Mouse (Mus musculus) kidney, embryonic 15.5 days (tissue): ENCODE results near the gene Chrnb1. TPM values are rescaled to one million over a fixed set of nuclear protein-coding genes. Genes with fewer than 3 reads are reported as not detected.
A peak's percentile ranks its signal among the peaks of the same experiment; 100 is the strongest.

Experiments
- ATAC-seq: fragments of 200-750 bp; cut with Nextera tagmentation; replicated peaks from 2 replicates; pipeline ENCODE4 v1.8.0; 2017; ENCODE audit warnings: moderate TSS enrichment; ENCODE audit not compliant: low FRiP score
- H3K27ac ChIP-seq: fragments of 300-500 bp; sonication (generic); 2 replicates; pipeline ENCODE4 v1.5.1; 2015; ENCODE audit warnings: mild to moderate bottlenecking, inconsistent platforms
- H3K27me3 ChIP-seq: fragments of 300-500 bp; sonication (generic); 2 replicates; pipeline ENCODE4 v1.6.1; 2015; ENCODE audit warnings: inconsistent platforms
- H3K36me3 ChIP-seq: fragments of 300-500 bp; sonication (generic); 2 replicates; pipeline ENCODE4 v1.6.1; 2015; ENCODE audit warnings: inconsistent platforms
- H3K4me1 ChIP-seq: fragments of 300-500 bp; sonication (generic); 2 replicates; pipeline ENCODE4 v1.6.1; 2015; ENCODE audit warnings: inconsistent platforms
- H3K4me2 ChIP-seq: fragments of 300-500 bp; sonication (generic); 2 replicates; pipeline ENCODE4 v1.6.1; 2015; ENCODE audit warnings: moderate library complexity, mild to moderate bottlenecking, inconsistent platforms
- H3K4me3 ChIP-seq: fragments of 300-500 bp; sonication (generic); replicated peaks from 2 replicates; pipeline ENCODE4 v1.5.1; 2015; ENCODE audit warnings: mild to moderate bottlenecking, inconsistent platforms
- H3K9ac ChIP-seq: fragments of 300-500 bp; sonication (generic); 2 replicates; pipeline ENCODE4 v1.6.1; 2015; ENCODE audit warnings: mild to moderate bottlenecking, inconsistent platforms
- H3K9me3 ChIP-seq: fragments of 300-500 bp; sonication (generic); replicated peaks from 2 replicates; pipeline ENCODE4 v1.6.1; 2016; ENCODE audit warnings: inconsistent platforms
- whole genome bisulfite sequencing: fragments of 180-500 bp; shearing (Covaris S2); methylation state at CpG from one replicate; pipeline ENCODE4 v1.1.7; 2015; ENCODE audit warnings: mixed read lengths; 5-methylcytosine and 5-hydroxymethylcytosine counted together
- polyA plus RNA-seq: library from polyadenylated mRNA; unstranded; fragments of >200 nt; fragmentation: Nextera tagmentation; extraction: Ambion mirVana; gene quantifications from 2 replicates; pipeline ENCODE4 v1.2.1, GENCODE M21; 2015

Chrnb1 gene
- polyA plus RNA-seq, 1 experiment from 2014 or later = 12.3 TPM

DNA sequence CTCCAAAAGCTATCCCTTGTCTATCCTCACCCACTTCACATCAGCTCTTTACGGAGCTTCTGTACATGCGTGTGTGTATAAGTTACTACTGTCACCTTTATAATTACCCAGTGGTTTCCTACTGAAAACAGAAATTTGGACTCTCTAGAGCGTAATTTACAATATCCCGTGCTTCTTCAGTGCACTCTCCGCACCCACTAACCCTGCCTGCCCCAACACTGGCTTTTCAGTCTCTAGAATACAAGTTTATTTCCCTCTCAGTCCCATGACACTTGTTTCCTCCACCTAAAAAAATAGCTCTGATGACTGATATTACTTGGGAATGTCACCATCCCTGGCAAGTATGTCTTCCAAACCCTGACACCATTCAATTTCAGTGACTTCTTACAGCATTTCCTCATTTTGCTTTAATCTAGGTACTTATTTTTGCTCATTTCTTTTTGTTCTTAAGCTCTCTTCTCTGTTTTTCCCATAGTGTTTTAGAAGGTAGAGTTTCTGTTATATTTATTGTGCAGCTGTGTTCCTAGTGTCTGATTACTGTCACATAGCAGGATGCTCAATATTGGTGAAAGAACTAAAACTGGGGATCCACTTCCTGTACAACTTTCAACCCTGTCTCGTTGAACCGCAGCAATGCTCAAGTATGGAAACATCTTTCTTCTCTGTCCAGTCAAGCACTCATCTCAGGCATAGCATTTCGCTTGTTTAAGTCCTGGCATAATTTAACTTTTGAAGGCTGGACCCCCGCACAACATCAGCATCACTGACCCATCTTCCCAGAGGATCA lies 38.2 kb downstream of the Chrnb1 start:
- Histone ChIP-seq H3K27ac (peak overlapping the region; percentile 100), H3K9me3 (no peaks in the 10 kb centered on the region), H3K36me3 (no peaks in the 10 kb centered on the region), H3K27me3 (no peaks in the 10 kb centered on the region), H3K9ac (peak overlapping the region; percentile 76), H3K4me1 (peaks cover 53% of the 10 kb centered on the region), H3K4me2 (peak overlapping the region; percentile 64), H3K4me3 (peak overlapping the region; percentile 69)
- 34% methylated on average over 9 of the region's 9 CpGs for WGBS
- ATAC-seq = 0 out of 2 replicates have a peak, but pooled peaks have one; percentile 0

DNA sequence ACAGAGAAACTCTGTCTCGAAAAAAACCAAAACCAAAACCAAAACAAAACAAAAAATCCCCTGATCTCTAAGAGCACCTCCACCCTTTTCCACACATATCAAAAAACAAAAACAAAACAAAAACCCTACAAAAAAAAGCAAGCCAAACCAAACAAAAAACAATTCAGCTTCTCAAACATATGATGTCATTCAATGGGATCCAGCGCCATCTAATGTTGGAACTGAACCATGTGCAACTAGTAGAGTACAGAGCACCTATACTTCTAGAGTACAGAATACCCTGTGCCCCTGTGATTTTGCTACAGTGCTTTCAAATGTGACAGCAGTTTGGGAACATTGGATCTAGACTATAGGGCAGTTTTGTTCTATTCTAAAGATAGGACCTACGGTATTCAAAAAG lies 41.0 kb downstream of the Chrnb1 start:
- Histone ChIP-seq H3K4me2 (peak overlapping the region; percentile 49), H3K27ac (no peak overlapping the region), H3K27me3 (no peaks in the 10 kb centered on the region), H3K4me1 (peaks cover 45% of the 10 kb centered on the region), H3K36me3 (no peaks in the 10 kb centered on the region), H3K9ac (no peak overlapping the region), H3K4me3 (peak overlapping the region; percentile 0; the same call in 1 of the 2 replicates), H3K9me3 (no peaks in the 10 kb centered on the region)
- WGBS = 52% methylated on average over 3 of the region's 3 CpGs
- ATAC-seq = no peak

DNA sequence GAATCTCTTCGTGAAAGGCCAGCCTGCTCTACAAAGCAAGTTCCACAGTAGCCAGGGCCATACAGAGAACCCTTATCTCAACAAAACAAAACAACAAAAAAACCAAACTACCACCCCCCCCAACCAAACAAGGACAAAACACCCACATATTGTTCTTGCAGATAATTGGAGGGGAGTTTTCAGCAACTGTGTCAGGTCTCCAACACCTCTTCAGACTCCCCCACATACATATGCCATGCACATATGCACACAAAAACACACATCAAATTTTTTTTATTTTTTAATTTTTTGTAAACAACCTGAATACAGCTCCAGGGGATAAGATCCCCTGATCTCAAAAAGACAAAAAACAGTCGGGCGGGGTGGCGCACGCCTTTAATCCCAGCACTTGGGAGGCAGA lies 41.5 kb downstream of the Chrnb1 start:
- H3K4me3 ChIP-seq = no peak overlapping the region
- no peak overlapping the region for H3K9ac ChIP-seq
- 0 out of 2 replicates have a peak overlapping the region, but pooled peaks have one; percentile 49 for H3K4me2 ChIP-seq
- no peak overlapping the region for H3K27ac ChIP-seq
- no peaks in the 10 kb centered on the region; the same call in 1 of the 2 replicates for H3K36me3 ChIP-seq
- no peak for ATAC-seq
- H3K9me3 ChIP-seq = no peaks in the 10 kb centered on the region
- 89% methylated on average over 5 of the region's 5 CpGs for WGBS
- no peaks in the 10 kb centered on the region for H3K27me3 ChIP-seq
- H3K4me1 ChIP-seq = peaks cover 41% of the 10 kb centered on the region

DNA sequence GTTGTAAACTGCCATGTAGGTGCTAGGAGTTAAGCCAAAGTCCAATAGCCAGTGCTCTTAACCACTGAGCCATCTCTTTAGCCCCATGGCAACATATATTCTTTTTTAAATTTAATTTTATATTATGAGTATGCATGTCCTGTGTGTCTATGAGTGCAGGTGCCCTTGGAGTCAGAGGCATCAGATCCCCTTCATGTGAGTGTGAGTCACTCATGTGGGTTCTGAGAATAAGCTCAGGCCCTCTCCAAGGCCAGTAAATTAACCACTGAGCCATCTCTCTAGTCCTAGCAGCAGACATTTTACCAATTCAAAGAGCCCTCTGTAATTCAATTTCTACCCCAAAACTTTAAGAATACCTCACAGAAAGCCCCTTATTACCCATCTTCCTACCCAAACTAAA lies 43.1 kb downstream of the Chrnb1 start:
- Histone ChIP-seq H3K27me3 (no peaks in the 10 kb centered on the region), H3K27ac (no peak overlapping the region), H3K4me2 (no peak overlapping the region), H3K9ac (no peak overlapping the region), H3K4me3 (no peak overlapping the region), H3K4me1 (peaks cover 41% of the 10 kb centered on the region), H3K36me3 (peaks cover 11% of the 10 kb centered on the region), H3K9me3 (no peaks in the 10 kb centered on the region)
- ATAC-seq = no peak

DNA sequence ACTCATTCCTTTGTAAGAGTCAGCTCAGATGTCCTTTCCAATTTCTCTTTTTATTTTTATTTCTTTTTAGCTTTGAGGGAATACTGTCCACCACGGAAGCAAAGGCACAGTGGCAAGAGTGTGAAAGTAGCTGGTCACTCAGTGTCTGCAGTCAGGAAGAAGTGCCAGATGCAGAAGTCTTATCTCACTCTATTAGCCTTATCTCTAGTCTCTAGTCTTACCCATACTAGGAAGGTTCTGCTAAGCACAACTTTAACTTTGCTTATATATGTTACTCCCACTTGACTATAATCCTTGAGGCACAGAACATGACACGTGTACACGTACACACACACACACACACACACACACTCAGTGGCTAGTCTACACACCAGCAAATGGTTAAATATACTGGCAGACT lies 44.1 kb downstream of the Chrnb1 start:
- H3K27me3 ChIP-seq = no peaks in the 10 kb centered on the region
- no peak overlapping the region for H3K27ac ChIP-seq
- no peak overlapping the region for H3K4me3 ChIP-seq
- 75% methylated on average over 3 of the region's 3 CpGs for WGBS
- H3K4me2 ChIP-seq = no peak overlapping the region
- H3K36me3 ChIP-seq = peaks cover 22% of the 10 kb centered on the region
- no peak for ATAC-seq
- H3K4me1 ChIP-seq = peaks cover 32% of the 10 kb centered on the region
- no peaks in the 10 kb centered on the region for H3K9me3 ChIP-seq
- no peak overlapping the region for H3K9ac ChIP-seq

Other genes with a start within 250 kb of the Chrnb1 start
- gene Dnah2, start 246.8 kb downstream of the Chrnb1 start, polyA plus RNA-seq = 0.73 and 0.87 TPM in 2 replicates
- gene Efnb3, start 235.7 kb downstream of the Chrnb1 start, polyA plus RNA-seq = 11.9 and 14.3 TPM in 2 replicates
- 26.6 and 27.9 TPM in 2 replicates for gene Wrap53, start 215.7 kb downstream of the Chrnb1 start, polyA plus RNA-seq
- 175 and 195 TPM in 2 replicates for gene Trp53, start 215.6 kb downstream of the Chrnb1 start, polyA plus RNA-seq
- gene Atp1b2, start 190.0 kb downstream of the Chrnb1 start, polyA plus RNA-seq = 11.2 and 13.5 TPM in 2 replicates
- gene Shbg, start 178.0 kb downstream of the Chrnb1 start, polyA plus RNA-seq = 0.30 and 0.49 TPM in 2 replicates
- 17.8 and 23.1 TPM in 2 replicates for gene Sat2, start 173.9 kb downstream of the Chrnb1 start, polyA plus RNA-seq
- gene Fxr2, start 163.0 kb downstream of the Chrnb1 start, polyA plus RNA-seq = 29.2 TPM in 2 replicates
- 0.18 and 0.19 TPM in 2 replicates for gene Sox15, start 140.6 kb downstream of the Chrnb1 start, polyA plus RNA-seq
- gene Mpdu1, start 133.3 kb downstream of the Chrnb1 start, polyA plus RNA-seq = 71.8 and 78.0 TPM in 2 replicates
- gene Cd68, start 129.8 kb downstream of the Chrnb1 start, polyA plus RNA-seq = 10.0 and 14.1 TPM in 2 replicates
- gene Eif4a1, start 123.5 kb downstream of the Chrnb1 start, polyA plus RNA-seq = 586 and 589 TPM in 2 replicates
- 91.6 and 95.2 TPM in 2 replicates for gene Senp3, start 113.9 kb downstream of the Chrnb1 start, polyA plus RNA-seq
- gene Tnfsf13, start 110.2 kb downstream of the Chrnb1 start, polyA plus RNA-seq = 0.45 and 0.53 TPM in 2 replicates
- gene Tnfsf12, start 100.1 kb downstream of the Chrnb1 start, polyA plus RNA-seq = 9.1 and 11.1 TPM in 2 replicates
- gene Tnfsfm13, start 99.8 kb downstream of the Chrnb1 start, polyA plus RNA-seq = 4.5 and 7.0 TPM in 2 replicates
- 29.9 and 31.1 TPM in 2 replicates for gene Polr2a, start 37.3 kb downstream of the Chrnb1 start, polyA plus RNA-seq
- 0.27 and 0.36 TPM in 2 replicates for gene Slc35g3, start 34.0 kb downstream of the Chrnb1 start, polyA plus RNA-seq
- 1.9 and 2.8 TPM in 2 replicates for gene Zbtb4, start 30.0 kb downstream of the Chrnb1 start, polyA plus RNA-seq
- gene Fgf11, start 5.9 kb upstream of the Chrnb1 start, polyA plus RNA-seq = 2.0 and 2.5 TPM in 2 replicates
- 8.3 TPM in 2 replicates for gene Tmem102, start 9.7 kb upstream of the Chrnb1 start, polyA plus RNA-seq
- gene Gm39566, start 19.4 kb upstream of the Chrnb1 start, polyA plus RNA-seq = not detected in 2 replicates
- not detected in 2 replicates for gene Spem2, start 22.5 kb upstream of the Chrnb1 start, polyA plus RNA-seq
- gene Spem1, start 26.2 kb upstream of the Chrnb1 start, polyA plus RNA-seq = 0.14 and 0.32 TPM in 2 replicates
- 5.6 and 7.6 TPM in 2 replicates for gene Nlgn2, start 41.8 kb upstream of the Chrnb1 start, polyA plus RNA-seq
- 409 and 443 TPM in 2 replicates for gene Tmem256, start 42.6 kb upstream of the Chrnb1 start, polyA plus RNA-seq
- 96.5 and 105 TPM in 2 replicates for gene Plscr3, start 50.4 kb upstream of the Chrnb1 start, polyA plus RNA-seq
- 5.8 and 7.3 TPM in 2 replicates for gene Tnk1, start 62.8 kb upstream of the Chrnb1 start, polyA plus RNA-seq
- 0.32 TPM in 1 of 2 replicates, not detected in the other for gene Tmem95, start 82.1 kb upstream of the Chrnb1 start, polyA plus RNA-seq
- 9.4 and 10.1 TPM in 2 replicates for gene Kctd11, start 85.5 kb upstream of the Chrnb1 start, polyA plus RNA-seq
- gene Acap1, start 99.6 kb upstream of the Chrnb1 start, polyA plus RNA-seq = 0.58 and 0.62 TPM in 2 replicates
- 12.6 and 13.0 TPM in 2 replicates for gene 2810408A11Rik, start 105.0 kb upstream of the Chrnb1 start, polyA plus RNA-seq
- 9.3 and 10.8 TPM in 2 replicates for gene Neurl4, start 105.1 kb upstream of the Chrnb1 start, polyA plus RNA-seq
- gene Gps2, start 117.9 kb upstream of the Chrnb1 start, polyA plus RNA-seq = 77.8 and 86.2 TPM in 2 replicates
- 1,729 and 1,795 TPM in 2 replicates for gene Eif5a, start 126.0 kb upstream of the Chrnb1 start, polyA plus RNA-seq
- gene Ybx2, start 139.9 kb upstream of the Chrnb1 start, polyA plus RNA-seq = 6.3 and 7.5 TPM in 2 replicates
- 17.3 and 22.1 TPM in 2 replicates for gene Slc2a4, start 152.2 kb upstream of the Chrnb1 start, polyA plus RNA-seq
- 173 and 178 TPM in 2 replicates for gene Cldn7, start 168.8 kb upstream of the Chrnb1 start, polyA plus RNA-seq
- gene Ctdnep1, start 185.2 kb upstream of the Chrnb1 start, polyA plus RNA-seq = 31.0 and 31.7 TPM in 2 replicates
- gene Elp5, start 186.6 kb upstream of the Chrnb1 start, polyA plus RNA-seq = 116 and 120 TPM in 2 replicates
- 447 and 450 TPM in 2 replicates for gene Gabarap, start 195.2 kb upstream of the Chrnb1 start, polyA plus RNA-seq
- gene Phf23, start 199.8 kb upstream of the Chrnb1 start, polyA plus RNA-seq = 75.8 and 78.8 TPM in 2 replicates
- gene Dvl2, start 204.7 kb upstream of the Chrnb1 start, polyA plus RNA-seq = 38.2 and 43.2 TPM in 2 replicates
- 78.1 and 83.0 TPM in 2 replicates for gene Acadvl, start 219.5 kb upstream of the Chrnb1 start, polyA plus RNA-seq
- 12.9 and 15.2 TPM in 2 replicates for gene Dlg4, start 221.0 kb upstream of the Chrnb1 start, polyA plus RNA-seq